Mouse (Mus musculus): ENCODE data around the gene Eif4g1.

Gene Eif4g1

DNA sequence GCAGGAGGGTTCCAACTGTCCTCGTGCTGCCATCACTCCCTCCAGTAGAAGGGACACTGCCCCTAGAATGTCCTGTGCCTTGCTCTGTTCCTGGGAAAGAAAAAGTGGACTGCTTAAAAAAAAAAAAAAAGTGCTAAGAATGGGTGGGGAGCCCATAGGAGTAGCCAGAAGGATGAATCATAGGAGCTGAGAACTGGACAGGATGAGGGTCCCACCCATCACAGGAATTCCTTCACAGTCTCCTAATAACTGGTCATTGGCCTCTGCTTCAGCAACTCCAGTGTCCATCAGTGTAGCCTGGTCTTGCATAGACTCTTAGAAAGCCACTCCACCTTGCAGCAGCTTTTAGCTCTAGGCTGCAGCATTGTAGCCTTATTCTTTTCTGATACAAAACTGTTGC is 58.3 kb downstream of the Eif4g1 start:
- no peak for DNase-seq

DNA sequence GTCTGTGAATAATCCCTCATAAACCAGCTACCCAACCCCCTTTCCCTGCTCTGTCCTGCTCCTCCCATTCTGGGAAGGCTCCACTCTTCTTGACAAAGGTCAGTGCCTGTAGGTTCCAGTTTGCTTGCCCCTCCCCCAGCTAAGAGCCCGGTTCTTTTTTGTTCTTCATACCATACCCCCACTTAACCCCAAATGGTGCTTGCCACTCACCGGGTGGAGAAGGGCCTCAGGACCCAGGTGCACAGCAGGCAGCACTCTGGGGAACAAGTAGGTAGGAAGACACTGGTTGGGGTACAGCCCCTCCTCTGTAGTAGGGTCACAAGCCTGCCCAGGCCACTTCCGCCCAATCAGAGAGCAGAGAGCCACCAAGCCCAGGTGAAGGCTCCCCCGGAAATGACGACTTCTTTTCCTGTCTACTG is 62.2 kb downstream of the Eif4g1 start:
- DNase-seq, result peak; percentile 76 to 80

DNA sequence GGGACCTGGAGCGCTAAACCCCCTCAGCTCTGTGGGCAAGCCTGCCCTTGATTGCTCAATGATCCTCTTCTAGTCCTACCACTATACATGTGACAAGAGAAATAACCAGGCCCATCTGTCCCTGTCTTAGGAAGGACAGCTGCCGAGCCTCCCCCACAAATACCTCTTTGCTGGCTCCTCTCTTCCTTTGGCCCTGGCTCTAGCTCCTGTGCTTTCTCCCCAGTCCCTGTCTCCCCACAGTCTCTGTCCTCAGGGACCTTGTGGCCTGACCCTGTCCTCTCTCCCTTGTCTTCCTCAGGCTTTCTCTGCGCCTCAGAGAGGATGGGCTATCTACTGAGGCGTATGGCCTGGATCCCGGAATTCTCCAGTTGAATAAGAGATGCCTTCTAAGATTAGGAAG is 63.6 kb downstream of the Eif4g1 start:
- DNase-seq, result no peak

DNA sequence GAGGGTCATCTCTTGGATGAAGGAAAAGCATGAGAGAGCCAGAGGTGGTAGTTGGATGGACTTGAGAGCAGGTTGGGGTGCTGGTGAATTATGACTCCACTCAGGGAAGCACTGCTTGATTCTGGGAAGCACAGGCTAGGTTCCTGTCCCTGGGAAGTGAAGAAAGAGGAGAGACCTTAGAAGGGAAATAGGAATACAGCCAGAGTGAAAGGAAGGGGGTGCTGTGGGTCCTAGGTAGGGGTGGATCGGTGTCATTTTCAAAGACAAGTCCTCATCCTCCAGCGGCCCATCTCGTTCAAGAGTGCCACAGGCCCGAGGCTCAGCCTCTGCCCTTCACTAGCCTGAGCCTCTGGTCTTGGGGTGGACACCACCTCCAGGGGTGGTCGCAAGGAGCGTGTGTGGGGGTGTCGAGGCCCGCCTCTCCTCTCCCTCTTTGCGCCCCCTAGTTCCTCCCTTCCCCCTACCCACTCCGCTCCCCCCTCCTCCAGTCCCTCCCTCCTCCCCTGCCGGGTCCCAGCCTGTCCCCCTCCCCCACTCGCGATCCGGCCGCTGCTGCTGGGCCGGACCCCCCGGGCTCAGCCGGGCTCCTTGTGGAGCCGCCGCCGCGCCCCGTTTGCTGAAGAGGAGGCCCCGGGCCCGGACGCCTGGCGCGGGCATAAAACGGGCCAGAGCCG is 64.3 kb downstream of the Eif4g1 start:
- DNase-seq, result no peak

DNA sequence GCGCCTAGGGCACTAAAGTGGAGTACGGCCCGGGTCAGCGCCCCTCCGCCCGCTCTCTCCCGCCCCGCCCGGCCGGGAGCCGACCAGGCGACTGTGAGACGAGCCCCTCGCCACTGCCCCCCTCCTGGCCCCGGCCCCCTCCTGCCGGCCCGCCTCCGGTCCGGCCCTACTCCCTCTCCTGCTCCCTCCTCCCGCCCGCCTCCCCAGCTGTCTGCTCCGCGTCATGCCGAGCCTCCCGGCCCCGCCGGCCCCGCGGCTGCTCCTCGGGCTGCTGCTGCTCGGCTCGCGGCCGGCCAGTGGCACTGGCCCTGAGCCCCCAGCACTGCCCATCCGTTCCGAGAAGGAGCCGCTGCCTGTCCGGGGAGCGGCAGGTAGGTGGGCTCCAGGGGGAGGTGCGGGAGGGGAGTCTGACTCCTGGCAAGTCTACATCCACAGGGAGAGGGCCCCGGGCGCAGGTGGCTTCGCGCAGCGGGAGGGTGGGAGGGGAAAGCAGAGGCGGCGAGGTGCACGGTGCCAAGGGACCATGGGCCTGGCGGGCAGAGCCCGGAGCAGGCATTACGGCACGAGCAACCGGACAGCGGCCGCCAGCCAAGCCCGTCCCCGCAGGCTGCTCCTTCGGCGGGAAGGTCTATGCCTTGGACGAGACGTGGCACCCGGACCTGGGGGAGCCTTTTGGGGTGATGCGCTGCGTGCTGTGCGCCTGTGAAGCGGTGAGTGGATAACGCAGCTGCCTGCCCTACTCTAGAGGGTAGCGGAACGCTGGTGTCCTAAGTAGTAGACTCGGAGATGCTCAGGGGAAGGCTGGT is 65.0 kb downstream of the Eif4g1 start, which contains the start of gene Chrd:
Gene Chrd, plus strand, starts transcription at position 203 of the 806 bp plus-strand sequence.
- DNase-seq, result peak; percentile 63 to 79

DNA sequence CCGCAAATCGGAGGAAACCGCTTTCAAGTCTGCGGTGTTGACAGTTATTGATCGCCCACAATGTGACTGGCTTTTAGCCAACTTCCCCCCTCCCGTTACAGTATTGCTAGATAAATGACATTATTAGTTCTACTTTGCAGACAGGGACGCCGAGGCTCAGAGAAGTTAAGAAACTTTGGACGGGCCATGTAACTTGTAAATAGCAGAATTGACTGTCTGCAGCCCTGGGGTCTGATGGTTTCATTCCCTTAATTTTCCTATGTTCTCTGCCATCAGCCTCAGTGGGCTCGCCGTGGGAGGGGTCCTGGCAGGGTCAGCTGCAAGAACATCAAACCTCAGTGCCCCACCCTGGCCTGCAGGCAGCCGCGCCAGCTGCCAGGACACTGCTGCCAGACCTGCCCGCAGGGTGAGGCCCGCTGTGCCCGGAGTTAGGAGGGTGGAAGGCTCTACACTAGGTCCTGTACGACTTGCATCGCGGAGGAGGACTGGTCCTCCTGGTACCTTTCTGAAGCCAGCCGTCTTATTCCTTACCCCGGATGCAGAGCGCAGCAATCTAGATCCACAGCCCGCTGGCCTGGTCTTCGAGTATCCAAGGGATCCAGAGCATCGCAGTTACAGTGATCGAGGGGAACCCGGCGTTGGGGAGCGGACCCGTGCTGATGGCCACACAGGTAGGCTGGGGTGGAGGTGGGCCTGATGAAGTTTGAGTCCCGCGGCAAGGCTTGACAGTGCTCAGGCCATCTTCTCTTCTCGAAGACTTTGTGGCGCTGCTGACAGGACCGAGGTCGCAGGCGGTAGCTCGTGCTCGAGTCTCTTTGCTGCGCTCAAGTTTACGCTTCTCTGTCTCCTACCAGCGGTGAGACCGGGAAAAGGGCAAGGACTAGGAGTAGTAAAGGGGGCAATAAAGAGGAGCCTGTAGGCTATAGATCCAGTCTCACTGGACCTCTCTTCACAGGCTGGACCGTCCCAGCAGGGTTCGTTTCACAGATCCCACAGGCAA is 65.9 kb downstream of the Eif4g1 start, which contains the start of gene Thpo:
Gene Thpo, minus strand, starts transcription at position 781 of the 1,000 bp plus-strand sequence.
- DNase-seq, result peak in 1 of 2 experiments; percentile 31

DNA sequence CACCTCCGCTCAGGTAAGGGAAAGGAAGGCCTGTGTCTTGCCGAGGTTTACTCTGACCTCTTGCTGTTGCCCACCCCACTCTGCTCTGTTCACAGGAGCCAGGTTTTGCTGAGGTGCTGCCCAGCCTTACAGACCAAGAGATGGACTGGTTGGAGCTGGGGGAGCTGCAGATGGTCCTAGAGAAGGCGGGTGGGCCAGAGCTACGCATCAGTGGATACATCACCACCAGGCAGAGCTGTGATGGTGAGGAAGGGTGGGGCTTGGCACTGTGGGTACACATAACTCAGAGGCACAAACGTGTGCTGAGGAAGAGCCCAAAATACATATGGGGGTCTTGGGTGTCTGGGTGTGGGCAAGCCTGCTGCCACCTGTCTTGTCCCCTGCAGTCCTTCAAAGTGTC is 67.5 kb downstream of the Eif4g1 start:
- no peak for DNase-seq

DNA sequence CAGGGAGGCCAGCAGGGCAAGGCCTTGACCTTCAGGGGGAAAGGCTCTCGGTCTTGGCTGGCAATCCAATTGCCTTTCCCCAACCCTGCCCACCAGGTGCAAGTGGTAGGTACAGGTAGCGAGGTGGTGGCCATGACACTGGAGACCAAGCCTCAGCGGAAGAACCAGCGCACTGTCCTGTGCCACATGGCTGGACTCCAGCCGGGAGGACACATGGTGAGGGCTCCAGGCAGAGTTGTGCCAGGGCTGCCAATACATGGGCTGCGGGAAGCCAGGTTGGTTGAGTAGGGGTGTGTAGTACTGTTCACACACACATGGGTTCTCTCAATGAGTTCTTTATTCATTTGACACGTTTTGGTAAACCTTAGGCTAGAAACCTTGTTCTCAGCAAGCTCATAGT is 68.1 kb downstream of the Eif4g1 start:
- DNase-seq, result no peak

DNA sequence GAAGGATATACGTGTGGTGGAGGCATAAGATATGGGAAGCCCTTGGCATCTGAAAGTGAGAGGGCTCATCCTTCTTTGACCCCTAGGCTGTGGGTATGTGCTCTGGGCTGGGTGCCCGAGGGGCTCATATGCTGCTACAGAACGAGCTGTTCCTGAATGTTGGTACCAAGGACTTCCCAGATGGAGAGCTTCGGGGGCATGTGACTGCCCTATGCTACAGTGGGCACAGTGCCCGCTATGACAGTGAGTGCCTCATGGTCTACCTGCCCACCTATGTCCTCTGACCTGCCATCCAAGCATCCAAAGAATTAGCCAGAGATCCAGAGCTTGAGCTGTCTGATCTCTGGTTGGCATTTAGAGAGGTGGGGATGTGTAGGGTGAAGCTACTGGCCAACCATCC is 68.7 kb downstream of the Eif4g1 start:
- no peak for DNase-seq

DNA sequence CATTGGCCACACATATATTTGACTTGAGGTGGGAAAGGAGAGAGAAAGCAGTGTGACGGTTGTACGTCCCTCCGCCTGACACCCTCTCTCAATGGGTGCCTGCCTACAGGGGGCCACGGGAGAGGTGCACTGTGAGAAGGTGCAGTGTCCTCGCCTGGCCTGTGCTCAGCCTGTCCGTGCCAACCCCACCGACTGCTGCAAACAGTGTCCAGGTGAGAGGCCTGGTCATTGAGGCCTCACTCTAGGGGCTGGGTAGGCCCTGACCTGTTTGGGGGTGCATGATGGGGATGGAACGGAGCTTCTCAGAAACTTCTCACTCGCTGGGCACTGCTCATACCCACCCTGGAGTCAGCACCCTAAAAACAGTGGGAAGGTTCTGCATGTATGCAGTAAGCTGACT is 71.7 kb downstream of the Eif4g1 start:
- no peak for DNase-seq
